Mouse (Mus musculus): ENCODE results near the gene Pigk. TPM values are rescaled to one million over a fixed set of nuclear protein-coding genes. Genes with fewer than 3 reads are reported as not detected.

Pigk gene
- polyA plus RNA-seq, 1 experiment from 2014 or later = 42.4 TPM

GRCm38 (mm10) chr3:152709936-152710335 lies 4.0 kb upstream of the Pigk start:
- ATAC-seq (ENCODE audit: insufficient read depth, low FRiP score, low TSS enrichment) (no peak), DNase-seq (ENCODE audit: low spot score) (no peak)
- Histone ChIP-seq H3K27me3 (ENCODE audit: control insufficient read depth, insufficient read depth, low read length) (no peaks in the 10 kb centered on the region), H3K27ac (ENCODE audit: low read depth, low read length) (no peak overlapping the region), H3K4me2 (ENCODE audit: low read depth) (no peak overlapping the region), H3K9ac (ENCODE audit: low read length) (no peak overlapping the region), H3K4me1 (ENCODE audit: control insufficient read depth, insufficient read depth, low read length) (peaks cover 4% of the 10 kb centered on the region; the same call in 1 of the 2 replicates), H3K4me3 (ENCODE audit: low read depth, low read length) (no peak overlapping the region), H3K36me3 (ENCODE audit: control insufficient read depth, insufficient read depth, low read length) (no peaks in the 10 kb centered on the region), H3K9me3 (ENCODE audit: control insufficient read depth, low read length) (no peaks in the 10 kb centered on the region)
- 81% methylated on average over 3 of the region's 3 CpGs for WGBS

GRCm38 (mm10) chr3:152712957-152713356 lies 943 bp upstream of the Pigk start:
- no peak overlapping the region for H3K4me3 ChIP-seq (ENCODE audit: low read depth, low read length)
- peaks cover 5% of the 10 kb centered on the region; the same call in 1 of the 2 replicates for H3K4me1 ChIP-seq (ENCODE audit: control insufficient read depth, insufficient read depth, low read length)
- H3K9ac ChIP-seq (ENCODE audit: low read length) = no peak overlapping the region
- DNase-seq (ENCODE audit: low spot score) (no peak), ATAC-seq (ENCODE audit: insufficient read depth, low FRiP score, low TSS enrichment) (no peak)
- no peaks in the 10 kb centered on the region for H3K27me3 ChIP-seq (ENCODE audit: control insufficient read depth, insufficient read depth, low read length)
- H3K36me3 ChIP-seq (ENCODE audit: control insufficient read depth, insufficient read depth, low read length) = no peaks in the 10 kb centered on the region
- H3K4me2 ChIP-seq (ENCODE audit: low read depth) = no peak overlapping the region
- WGBS = 76% methylated on average over 4 of the region's 4 CpGs
- no peak overlapping the region for H3K27ac ChIP-seq (ENCODE audit: low read depth, low read length)
- no peaks in the 10 kb centered on the region for H3K9me3 ChIP-seq (ENCODE audit: control insufficient read depth, low read length)

GRCm38 (mm10) chr3:152721301-152721700 lies 7.4 kb downstream of the Pigk start:
- DNase-seq (ENCODE audit: low spot score) = no peak

GRCm38 (mm10) chr3:152722836-152723235 lies 8.9 kb downstream of the Pigk start:
- no peak overlapping the region for H3K9ac ChIP-seq (ENCODE audit: low read length)
- H3K36me3 ChIP-seq (ENCODE audit: control insufficient read depth, insufficient read depth, low read length) = no peaks in the 10 kb centered on the region
- DNase-seq (ENCODE audit: low spot score) (no peak), ATAC-seq (ENCODE audit: insufficient read depth, low FRiP score, low TSS enrichment) (no peak)
- H3K9me3 ChIP-seq (ENCODE audit: control insufficient read depth, low read length) = no peaks in the 10 kb centered on the region
- H3K27me3 ChIP-seq (ENCODE audit: control insufficient read depth, insufficient read depth, low read length) = no peaks in the 10 kb centered on the region
- no peak overlapping the region for H3K4me3 ChIP-seq (ENCODE audit: low read depth, low read length)
- no peaks in the 10 kb centered on the region for H3K4me1 ChIP-seq (ENCODE audit: control insufficient read depth, insufficient read depth, low read length)
- no peak overlapping the region for H3K4me2 ChIP-seq (ENCODE audit: low read depth)
- 72% methylated on average over 3 of the region's 3 CpGs for WGBS
- H3K27ac ChIP-seq (ENCODE audit: low read depth, low read length) = no peak overlapping the region

More at GRCm38 (mm10) chr3:152721301-152721700, 7.4 kb downstream of the Pigk start:
- Histone ChIP-seq H3K27me3 (ENCODE audit: control insufficient read depth, insufficient read depth, low read length) (no peaks in the 10 kb centered on the region), H3K27ac (ENCODE audit: low read depth, low read length) (no peak overlapping the region), H3K9me3 (ENCODE audit: control insufficient read depth, low read length) (no peaks in the 10 kb centered on the region), H3K4me1 (ENCODE audit: control insufficient read depth, insufficient read depth, low read length) (no peaks in the 10 kb centered on the region), H3K9ac (ENCODE audit: low read length) (no peak overlapping the region), H3K4me3 (ENCODE audit: low read depth, low read length) (no peak overlapping the region), H3K36me3 (ENCODE audit: control insufficient read depth, insufficient read depth, low read length) (no peaks in the 10 kb centered on the region), H3K4me2 (ENCODE audit: low read depth) (no peak overlapping the region)
- WGBS = 84% methylated on average over 6 of the region's 6 CpGs
- ATAC-seq (ENCODE audit: insufficient read depth, low FRiP score, low TSS enrichment) = no peak

- Histone ChIP-seq H3K4me3 (ENCODE audit: low read depth, low read length) (no peak overlapping the region), H3K9me3 (ENCODE audit: control insufficient read depth, low read length) (no peaks in the 10 kb centered on the region), H3K9ac (ENCODE audit: low read length) (no peak overlapping the region), H3K27ac (ENCODE audit: low read depth, low read length) (no peak overlapping the region), H3K27me3 (ENCODE audit: control insufficient read depth, insufficient read depth, low read length) (no peaks in the 10 kb centered on the region), H3K36me3 (ENCODE audit: control insufficient read depth, insufficient read depth, low read length) (no peaks in the 10 kb centered on the region), H3K4me2 (ENCODE audit: low read depth) (no peak overlapping the region), H3K4me1 (ENCODE audit: control insufficient read depth, insufficient read depth, low read length) (no peaks in the 10 kb centered on the region)
- DNase-seq (ENCODE audit: low spot score) = no peak
- ATAC-seq (ENCODE audit: insufficient read depth, low FRiP score, low TSS enrichment) = no peak
- WGBS = 90% methylated on average over 9 of the region's 9 CpGs
These were observed 10.5 kb downstream of the Pigk start for GRCm38 (mm10) chr3:152724446-152724845.

GRCm38 (mm10) chr3:152728238-152728637 lies 14.3 kb downstream of the Pigk start:
- Histone ChIP-seq H3K27ac (ENCODE audit: low read depth, low read length) (no peak overlapping the region), H3K4me2 (ENCODE audit: low read depth) (no peak overlapping the region), H3K36me3 (ENCODE audit: control insufficient read depth, insufficient read depth, low read length) (no peaks in the 10 kb centered on the region), H3K27me3 (ENCODE audit: control insufficient read depth, insufficient read depth, low read length) (no peaks in the 10 kb centered on the region), H3K9ac (ENCODE audit: low read length) (no peak overlapping the region), H3K4me3 (ENCODE audit: low read depth, low read length) (no peak overlapping the region), H3K4me1 (ENCODE audit: control insufficient read depth, insufficient read depth, low read length) (no peaks in the 10 kb centered on the region), H3K9me3 (ENCODE audit: control insufficient read depth, low read length) (no peaks in the 10 kb centered on the region)
- ATAC-seq (ENCODE audit: insufficient read depth, low FRiP score, low TSS enrichment) (no peak), DNase-seq (ENCODE audit: low spot score) (no peak)
- whole genome bisulfite sequencing = 71% methylated on average over 6 of the region's 6 CpGs

- Histone ChIP-seq H3K36me3 (ENCODE audit: control insufficient read depth, insufficient read depth, low read length) (no peaks in the 10 kb centered on the region), H3K9me3 (ENCODE audit: control insufficient read depth, low read length) (no peaks in the 10 kb centered on the region), H3K27me3 (ENCODE audit: control insufficient read depth, insufficient read depth, low read length) (no peaks in the 10 kb centered on the region), H3K9ac (ENCODE audit: low read length) (no peak overlapping the region), H3K4me1 (ENCODE audit: control insufficient read depth, insufficient read depth, low read length) (no peaks in the 10 kb centered on the region), H3K4me2 (ENCODE audit: low read depth) (no peak overlapping the region), H3K27ac (ENCODE audit: low read depth, low read length) (no peak overlapping the region), H3K4me3 (ENCODE audit: low read depth, low read length) (no peak overlapping the region)
- DNase-seq (ENCODE audit: low spot score) (no peak), ATAC-seq (ENCODE audit: insufficient read depth, low FRiP score, low TSS enrichment) (no peak)
- WGBS = 94% methylated on average over 4 of the region's 4 CpGs
These were observed 19.1 kb downstream of the Pigk start for GRCm38 (mm10) chr3:152733011-152733410.

- H3K27ac ChIP-seq (ENCODE audit: low read depth, low read length) = no peak overlapping the region
- H3K9ac ChIP-seq (ENCODE audit: low read length) = no peak overlapping the region
- no peaks in the 10 kb centered on the region for H3K4me1 ChIP-seq (ENCODE audit: control insufficient read depth, insufficient read depth, low read length)
- H3K36me3 ChIP-seq (ENCODE audit: control insufficient read depth, insufficient read depth, low read length) = no peaks in the 10 kb centered on the region
- H3K4me2 ChIP-seq (ENCODE audit: low read depth) = no peak overlapping the region
- no peaks in the 10 kb centered on the region for H3K9me3 ChIP-seq (ENCODE audit: control insufficient read depth, low read length)
- H3K4me3 ChIP-seq (ENCODE audit: low read depth, low read length) = no peak overlapping the region
- DNase-seq (ENCODE audit: low spot score) (no peak), ATAC-seq (ENCODE audit: insufficient read depth, low FRiP score, low TSS enrichment) (no peak)
- H3K27me3 ChIP-seq (ENCODE audit: control insufficient read depth, insufficient read depth, low read length) = no peaks in the 10 kb centered on the region
These were observed 19.6 kb downstream of the Pigk start for GRCm38 (mm10) chr3:152733513-152733912.

- ATAC-seq (ENCODE audit: insufficient read depth, low FRiP score, low TSS enrichment) (no peak), DNase-seq (ENCODE audit: low spot score) (no peak)
- H3K36me3 ChIP-seq (ENCODE audit: control insufficient read depth, insufficient read depth, low read length) = no peaks in the 10 kb centered on the region
- no peak overlapping the region for H3K4me2 ChIP-seq (ENCODE audit: low read depth)
- H3K27ac ChIP-seq (ENCODE audit: low read depth, low read length) = no peak overlapping the region
- no peaks in the 10 kb centered on the region for H3K9me3 ChIP-seq (ENCODE audit: control insufficient read depth, low read length)
- 88% methylated on average over 11 of the region's 11 CpGs for WGBS
- H3K9ac ChIP-seq (ENCODE audit: low read length) = no peak overlapping the region
- no peaks in the 10 kb centered on the region for H3K4me1 ChIP-seq (ENCODE audit: control insufficient read depth, insufficient read depth, low read length)
- no peak overlapping the region for H3K4me3 ChIP-seq (ENCODE audit: low read depth, low read length)
- H3K27me3 ChIP-seq (ENCODE audit: control insufficient read depth, insufficient read depth, low read length) = no peaks in the 10 kb centered on the region
These were observed 20.2 kb downstream of the Pigk start for GRCm38 (mm10) chr3:152734100-152734499.

Measured in neural tube, embryonic 11.5 days (tissue).